Mouse (Mus musculus): Measurements from ENCODE around the gene Nsg1.
A peak's percentile ranks its signal among the peaks of the same experiment; 100 is the strongest.

Gene Nsg1

GRCm38 (mm10) chr5:38146524-38146923, 13.2 kb downstream of the Nsg1 start:
- no peak for DNase-seq (ENCODE audit: low read depth, low spot score)

GRCm38 (mm10) chr5:38140893-38141292, 18.8 kb downstream of the Nsg1 start:
- no peak for DNase-seq (ENCODE audit: low read depth, low spot score)

- no peak for DNase-seq (ENCODE audit: low read depth, low spot score)
Observed at GRCm38 (mm10) chr5:38137163-38137562, 22.5 kb downstream of the Nsg1 start.

- DNase-seq (ENCODE audit: low read depth, low spot score), result no peak
Observed at GRCm38 (mm10) chr5:38136247-38136646, 23.5 kb downstream of the Nsg1 start.

GRCm38 (mm10) chr5:38129339-38129738, 30.4 kb downstream of the Nsg1 start:
- no peak for DNase-seq (ENCODE audit: low read depth, low spot score)

GRCm38 (mm10) chr5:38126519-38127306, 33.0 kb downstream of the Nsg1 start:
- DNase-seq (ENCODE audit: low read depth, low spot score), result no peak

- DNase-seq (ENCODE audit: low read depth, low spot score), result no peak
Observed at GRCm38 (mm10) chr5:38121699-38122098, 38.0 kb downstream of the Nsg1 start.

GRCm38 (mm10) chr5:38119268-38119667, 40.4 kb downstream of the Nsg1 start:
- DNase-seq (ENCODE audit: low read depth, low spot score), result no peak

- DNase-seq (ENCODE audit: low read depth, low spot score), result no peak
Observed at GRCm38 (mm10) chr5:38117056-38117455, 42.7 kb downstream of the Nsg1 start.

- no peak for DNase-seq (ENCODE audit: low read depth, low spot score)
Observed at GRCm38 (mm10) chr5:38114526-38114925, 45.2 kb downstream of the Nsg1 start.

GRCm38 (mm10) chr5:38106807-38107206, 52.9 kb downstream of the Nsg1 start:
- no peak for DNase-seq (ENCODE audit: low read depth, low spot score)

- DNase-seq (ENCODE audit: low read depth, low spot score), result no peak
Observed at GRCm38 (mm10) chr5:38106080-38106697, 53.5 kb downstream of the Nsg1 start.

GRCm38 (mm10) chr5:38102945-38103344, 56.8 kb downstream of the Nsg1 start:
- no peak for DNase-seq (ENCODE audit: low read depth, low spot score)

GRCm38 (mm10) chr5:38099139-38099676, 60.5 kb downstream of the Nsg1 start:
- DNase-seq (ENCODE audit: low read depth, low spot score), result no peak

GRCm38 (mm10) chr5:38097501-38098093, 62.1 kb downstream of the Nsg1 start:
- peak; percentile 9 for DNase-seq (ENCODE audit: low read depth, low spot score)

GRCm38 (mm10) chr5:38094331-38094730, 65.4 kb downstream of the Nsg1 start:
- no peak for DNase-seq (ENCODE audit: low read depth, low spot score)

GRCm38 (mm10) chr5:38091966-38092304, 67.8 kb downstream of the Nsg1 start:
- DNase-seq (ENCODE audit: low read depth, low spot score), result no peak

GRCm38 (mm10) chr5:38091046-38091965, 68.4 kb downstream of the Nsg1 start:
- peak; percentile 26 for DNase-seq (ENCODE audit: low read depth, low spot score)

- no peak for DNase-seq (ENCODE audit: low read depth, low spot score)
Observed at GRCm38 (mm10) chr5:38090581-38090980, 69.1 kb downstream of the Nsg1 start.

- no peak for DNase-seq (ENCODE audit: low read depth, low spot score)
Observed at GRCm38 (mm10) chr5:38090111-38090510, 69.6 kb downstream of the Nsg1 start.
